Mouse (Mus musculus): Measurements from ENCODE around the gene Gon4l. TPM values are rescaled to one million over a fixed set of nuclear protein-coding genes. Genes with fewer than 3 reads are reported as not detected.
"Not testable (repeated sequence)": the region's sequence is repeated elsewhere in the genome, so short reads cannot be mapped to it uniquely, and the experiment has no call there.

The Gon4l gene
- total RNA-seq (2014; fragmentation: Nextera tagmentation): 42.4 and 51.3 TPM in 2 replicates
- 29.7 and 46.9 TPM in 2 replicates for total RNA-seq (2017)

- ATAC-seq (replicated peaks; ENCODE audit: low FRiP score, low TSS enrichment, poor library complexity, severe bottlenecking): peak; percentile 84
Observed at GRCm38 (mm10) chr3:88834951-88835491, at the start of gene Gon4l. Gon4l (plus strand) TSS chr3:88835231.

GRCm38 (mm10) chr3:88786323-88786722, 48.7 kb upstream of the Gon4l start:
- not testable (repeated sequence) for ATAC-seq (replicated peaks; ENCODE audit: low FRiP score, low TSS enrichment, poor library complexity, severe bottlenecking)

GRCm38 (mm10) chr3:88786805-88787204, 48.2 kb upstream of the Gon4l start:
- ATAC-seq (replicated peaks; ENCODE audit: low FRiP score, low TSS enrichment, poor library complexity, severe bottlenecking): not testable (repeated sequence)

DNA sequence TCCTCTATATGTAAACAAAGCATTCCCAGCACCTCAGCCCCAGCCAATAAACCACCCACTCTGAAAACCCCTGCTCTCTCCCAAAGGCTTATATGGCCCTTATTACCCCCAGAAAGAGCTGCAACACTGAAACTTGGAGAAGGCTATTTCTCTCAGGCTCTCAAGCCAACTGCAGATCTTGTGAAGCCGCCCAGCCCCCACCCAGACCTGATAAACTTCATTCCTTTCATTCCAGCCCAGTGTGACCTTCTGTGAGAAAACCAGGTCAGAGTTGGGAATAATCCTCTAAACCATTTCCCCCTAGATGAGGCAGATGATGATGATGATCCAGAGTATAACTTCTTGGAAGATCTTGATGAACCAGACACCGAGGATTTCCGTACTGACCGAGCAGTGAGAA, 47.0 kb upstream of the Gon4l start:
- not testable (repeated sequence) for ATAC-seq (replicated peaks; ENCODE audit: low FRiP score, low TSS enrichment, poor library complexity, severe bottlenecking)

GRCm38 (mm10) chr3:88797507-88797906, 37.5 kb upstream of the Gon4l start:
- ATAC-seq (replicated peaks; ENCODE audit: low FRiP score, low TSS enrichment, poor library complexity, severe bottlenecking): not testable (repeated sequence)

DNA sequence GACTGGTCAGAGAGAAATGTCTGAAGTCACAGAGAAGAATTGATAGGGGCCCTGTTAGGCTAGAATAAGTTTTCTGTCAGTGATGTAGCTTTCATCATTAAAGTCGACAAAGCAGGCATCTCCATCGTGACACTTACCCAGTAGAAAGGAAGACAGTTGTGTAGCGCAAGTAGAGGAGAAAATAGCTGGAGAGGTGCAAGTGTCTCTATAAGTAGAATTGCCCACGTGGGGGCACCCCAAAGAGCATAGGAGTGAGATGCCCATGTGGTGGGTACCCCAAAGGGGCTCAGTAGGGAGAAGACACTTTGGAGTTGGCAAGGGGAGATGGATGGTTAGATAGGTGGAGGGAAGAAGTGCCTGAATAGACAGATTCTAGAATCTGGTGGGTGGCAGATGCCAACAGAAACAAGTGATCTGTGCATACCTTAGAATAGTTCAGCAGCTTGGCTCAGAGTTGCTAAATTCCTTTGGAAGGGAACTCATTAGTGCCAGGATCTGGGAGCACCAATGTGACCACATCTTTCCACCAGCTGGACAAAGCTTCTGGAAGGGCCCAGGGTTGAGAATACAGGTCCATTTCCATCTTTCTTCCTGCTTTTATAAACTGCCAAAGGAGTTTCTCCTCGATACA, 31.0 kb upstream of the Gon4l start:
- ATAC-seq (replicated peaks; ENCODE audit: low FRiP score, low TSS enrichment, poor library complexity, severe bottlenecking): no peak

- ATAC-seq (replicated peaks; ENCODE audit: low FRiP score, low TSS enrichment, poor library complexity, severe bottlenecking): no peak
Observed at GRCm38 (mm10) chr3:88825710-88826109, 9.3 kb upstream of the Gon4l start.

- no peak for ATAC-seq (replicated peaks; ENCODE audit: low FRiP score, low TSS enrichment, poor library complexity, severe bottlenecking)
Observed at GRCm38 (mm10) chr3:88827231-88827630, 7.8 kb upstream of the Gon4l start.

GRCm38 (mm10) chr3:88831177-88832121, 3.6 kb upstream of the Gon4l start:
- peak; percentile 48 for ATAC-seq (replicated peaks; ENCODE audit: low FRiP score, low TSS enrichment, poor library complexity, severe bottlenecking)

DNA sequence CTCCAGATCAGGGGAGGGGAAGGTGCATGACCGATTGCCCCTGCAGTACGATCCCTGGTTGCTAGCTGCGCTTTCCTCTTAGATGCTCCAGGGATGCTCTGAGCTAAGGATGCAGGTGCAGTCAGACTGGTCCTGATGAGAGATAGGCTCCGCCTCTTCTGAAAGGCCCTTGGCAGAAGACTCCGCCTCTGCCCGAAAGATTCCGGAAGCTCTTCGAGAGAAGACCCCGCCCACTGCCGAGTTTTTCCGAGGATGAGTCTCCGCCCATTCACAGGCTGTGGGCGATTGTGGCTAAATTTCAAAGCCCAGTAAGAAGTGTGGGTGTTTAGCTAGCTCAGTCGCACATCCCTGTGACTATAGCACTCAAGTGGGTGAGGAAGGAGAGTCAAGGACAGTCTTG, 2.6 kb upstream of the Gon4l start:
- peak; percentile 57 for ATAC-seq (replicated peaks; ENCODE audit: low FRiP score, low TSS enrichment, poor library complexity, severe bottlenecking)

DNA sequence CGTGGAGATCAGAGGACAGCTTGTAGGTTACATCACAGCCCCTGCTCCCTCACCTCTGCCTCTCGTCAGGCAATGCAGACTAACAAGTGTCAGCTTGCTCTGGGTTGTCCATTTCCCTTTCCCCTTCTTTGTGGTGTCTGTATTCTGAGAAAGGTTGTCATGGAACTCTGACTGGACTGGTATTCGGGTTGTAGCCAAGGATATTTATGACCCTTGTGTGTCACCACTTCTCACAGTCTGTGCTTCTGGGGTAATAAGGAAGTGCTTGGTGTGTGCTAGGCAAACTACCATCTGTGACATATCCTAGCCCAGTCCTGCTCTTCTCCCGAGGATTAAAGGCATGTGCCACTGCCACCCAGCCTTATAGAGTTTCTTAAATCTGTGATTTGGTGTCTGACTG, 14.1 kb downstream of the Gon4l start:
- no peak for ATAC-seq (replicated peaks; ENCODE audit: low FRiP score, low TSS enrichment, poor library complexity, severe bottlenecking)

- no peak for ATAC-seq (replicated peaks; ENCODE audit: low FRiP score, low TSS enrichment, poor library complexity, severe bottlenecking)
Observed at GRCm38 (mm10) chr3:88855837-88856236, 20.8 kb downstream of the Gon4l start.

DNA sequence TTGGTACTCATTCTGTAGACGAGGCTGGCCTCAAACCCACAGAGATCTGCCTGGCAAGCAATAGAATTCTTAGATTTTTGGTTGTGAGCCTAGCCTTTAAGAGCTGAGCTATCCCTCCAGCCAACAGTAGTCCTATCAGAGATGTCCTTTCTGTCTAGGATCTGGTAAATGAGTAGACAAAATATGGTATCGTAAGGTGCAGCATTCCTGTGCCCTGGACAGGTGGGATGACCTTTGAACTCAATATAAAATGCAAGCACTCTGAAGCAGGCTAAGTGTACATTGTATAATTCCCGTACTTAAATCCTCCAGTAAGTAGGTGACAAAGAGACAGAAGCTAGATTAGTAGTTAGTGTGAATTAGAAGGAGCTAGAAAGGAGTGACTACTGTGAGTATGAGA, 27.1 kb downstream of the Gon4l start:
- no peak for ATAC-seq (replicated peaks; ENCODE audit: low FRiP score, low TSS enrichment, poor library complexity, severe bottlenecking)

GRCm38 (mm10) chr3:88866735-88867134, 31.7 kb downstream of the Gon4l start:
- not testable (repeated sequence) for ATAC-seq (replicated peaks; ENCODE audit: low FRiP score, low TSS enrichment, poor library complexity, severe bottlenecking)

- ATAC-seq (replicated peaks; ENCODE audit: low FRiP score, low TSS enrichment, poor library complexity, severe bottlenecking): not testable (repeated sequence)
Observed at GRCm38 (mm10) chr3:88867177-88867576, 32.1 kb downstream of the Gon4l start.

DNA sequence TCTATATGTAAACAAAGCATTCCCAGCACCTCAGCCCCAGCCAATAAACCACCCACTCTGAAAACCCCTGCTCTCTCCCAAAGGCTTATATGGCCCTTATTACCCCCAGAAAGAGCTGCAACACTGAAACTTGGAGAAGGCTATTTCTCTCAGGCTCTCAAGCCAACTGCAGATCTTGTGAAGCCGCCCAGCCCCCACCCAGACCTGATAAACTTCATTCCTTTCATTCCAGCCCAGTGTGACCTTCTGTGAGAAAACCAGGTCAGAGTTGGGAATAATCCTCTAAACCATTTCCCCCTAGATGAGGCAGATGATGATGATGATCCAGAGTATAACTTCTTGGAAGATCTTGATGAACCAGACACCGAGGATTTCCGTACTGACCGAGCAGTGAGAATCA, 33.4 kb downstream of the Gon4l start:
- not testable (repeated sequence) for ATAC-seq (replicated peaks; ENCODE audit: low FRiP score, low TSS enrichment, poor library complexity, severe bottlenecking)

DNA sequence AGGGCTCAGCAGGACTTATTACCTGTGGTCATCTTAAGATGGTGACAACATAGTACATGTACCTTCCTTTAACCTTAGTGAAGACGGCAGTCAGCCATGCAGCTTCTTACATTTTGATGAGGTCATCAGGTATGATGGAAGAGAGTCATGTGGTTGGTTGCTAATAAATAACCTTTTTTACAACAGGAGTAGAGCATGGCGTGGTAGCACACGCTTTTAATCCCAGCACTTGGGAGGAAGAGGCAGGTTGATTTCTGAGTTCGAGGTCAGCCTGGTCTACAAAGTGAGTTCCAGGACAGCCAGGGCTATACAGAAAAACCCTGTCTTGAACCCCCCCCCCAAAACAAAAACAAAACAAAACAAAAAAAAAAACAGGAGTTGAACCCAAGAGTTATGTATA, 47.5 kb downstream of the Gon4l start:
- not testable (repeated sequence) for ATAC-seq (replicated peaks; ENCODE audit: low FRiP score, low TSS enrichment, poor library complexity, severe bottlenecking)

DNA sequence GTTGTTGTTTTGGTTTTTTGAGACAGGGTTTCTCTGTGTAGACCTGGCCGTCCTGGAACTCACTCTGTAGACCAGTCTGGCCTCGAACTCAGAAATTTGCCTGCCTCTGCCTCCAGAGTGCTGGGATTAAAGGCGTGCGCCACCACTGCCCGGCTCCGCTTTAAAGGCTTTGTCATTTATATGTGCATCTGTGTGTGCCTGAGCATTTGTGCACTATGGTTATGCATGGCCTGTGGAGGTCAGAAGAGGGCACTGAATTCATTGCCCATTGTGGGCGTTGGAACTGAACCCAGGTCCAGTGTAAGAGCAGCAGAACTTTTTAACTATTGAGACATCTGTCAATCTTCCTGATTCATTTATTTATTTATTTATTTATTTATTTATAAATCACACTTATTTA, 58.0 kb downstream of the Gon4l start:
- ATAC-seq (replicated peaks; ENCODE audit: low FRiP score, low TSS enrichment, poor library complexity, severe bottlenecking): not testable (repeated sequence)

GRCm38 (mm10) chr3:88904803-88905202, 69.8 kb downstream of the Gon4l start:
- ATAC-seq (replicated peaks; ENCODE audit: low FRiP score, low TSS enrichment, poor library complexity, severe bottlenecking): no peak

DNA sequence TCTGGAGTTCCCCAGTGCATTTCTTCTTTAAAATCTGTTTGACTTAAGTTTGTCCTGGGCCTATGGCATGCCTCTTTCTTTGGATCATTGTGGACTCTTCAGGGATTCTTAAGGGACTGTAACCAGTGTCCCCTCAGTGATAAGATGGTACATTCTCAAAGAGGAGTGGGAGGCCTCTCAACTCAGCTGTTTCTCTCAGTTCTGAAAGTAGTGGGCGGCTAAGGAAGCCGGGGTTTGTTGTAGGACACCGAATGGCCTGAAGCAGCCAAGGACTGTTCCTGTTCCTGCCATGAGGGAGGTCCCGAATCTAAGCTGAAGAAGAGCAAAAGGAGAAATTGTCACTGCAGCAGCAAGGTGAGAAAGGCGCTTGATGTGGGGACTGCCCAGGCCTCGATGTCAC, 70.2 kb downstream of the Gon4l start:
- ATAC-seq (replicated peaks; ENCODE audit: low FRiP score, low TSS enrichment, poor library complexity, severe bottlenecking): no peak

All from megakaryocyte-erythroid progenitor cell, adult 5-6 weeks (primary cell).